Mouse (Mus musculus): ENCODE results near the gene Clca2.
A peak's percentile ranks its signal among the peaks of the same experiment; 100 is the strongest.

The Clca2 gene

DNA sequence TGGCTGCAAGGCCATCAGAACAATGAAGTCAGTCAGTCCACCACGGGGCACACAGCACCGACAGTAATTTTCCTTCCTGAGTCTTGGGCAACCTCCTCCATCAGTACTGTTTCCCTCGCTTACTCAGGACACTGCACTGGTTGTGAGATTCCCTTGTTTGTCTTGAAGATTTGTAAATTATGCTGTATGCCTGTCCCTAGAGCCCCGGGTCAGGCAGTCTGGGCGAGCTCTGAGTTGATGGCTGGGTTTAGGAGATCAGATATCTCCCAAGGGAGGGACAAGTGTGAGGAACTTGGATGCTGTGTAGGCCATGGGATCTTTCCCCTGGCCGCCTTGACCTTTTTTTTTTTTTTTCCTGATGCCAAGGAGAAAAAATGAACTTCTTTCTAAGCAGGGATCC lies at the start of gene Clca2:
Gene Clca2, minus strand, starts transcription at position 153 of the 400 bp plus-strand sequence.
- DNase-seq, result no peak

DNA sequence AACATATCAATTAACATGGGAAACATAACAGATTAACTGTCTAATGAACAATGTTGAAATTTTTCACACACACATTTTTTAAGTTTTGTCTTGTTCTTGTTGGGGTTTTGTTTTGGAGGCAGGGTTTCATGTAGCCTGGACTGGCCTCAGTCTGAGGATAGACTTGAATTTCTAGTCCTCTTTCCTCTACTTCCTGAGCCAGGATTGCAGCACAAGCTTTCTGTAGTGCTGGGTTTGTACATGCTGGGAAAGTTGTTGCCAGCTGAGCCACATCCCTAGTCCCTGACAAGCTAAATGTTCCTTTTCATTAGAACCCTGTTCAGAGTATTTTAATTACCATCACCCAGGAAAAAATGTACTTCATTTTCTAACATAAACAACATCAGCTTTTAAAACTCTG lies 48.7 kb upstream of the Clca2 start:
- DNase-seq, result no peak

DNA sequence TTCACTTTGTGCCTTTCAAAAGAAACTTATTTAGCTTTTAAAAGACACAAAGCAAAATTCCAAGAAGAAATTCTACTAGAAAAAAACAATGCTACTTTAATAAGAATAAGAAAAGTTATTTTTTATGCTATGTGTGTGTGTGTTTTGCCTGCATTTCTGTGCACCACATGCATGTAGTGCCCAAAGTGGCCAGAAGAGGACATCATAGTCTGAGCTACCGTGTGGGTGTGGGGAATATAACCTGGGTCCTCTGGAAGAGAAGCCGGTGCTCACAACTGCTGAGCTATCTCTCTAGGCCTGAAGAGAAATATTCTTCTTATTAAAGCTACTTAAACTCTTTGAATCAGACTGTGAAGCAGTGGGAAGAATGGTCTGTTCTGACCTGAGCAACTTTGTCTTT lies 48.2 kb upstream of the Clca2 start:
- DNase-seq, result peak in 1 of 2 experiments; percentile 14

DNA sequence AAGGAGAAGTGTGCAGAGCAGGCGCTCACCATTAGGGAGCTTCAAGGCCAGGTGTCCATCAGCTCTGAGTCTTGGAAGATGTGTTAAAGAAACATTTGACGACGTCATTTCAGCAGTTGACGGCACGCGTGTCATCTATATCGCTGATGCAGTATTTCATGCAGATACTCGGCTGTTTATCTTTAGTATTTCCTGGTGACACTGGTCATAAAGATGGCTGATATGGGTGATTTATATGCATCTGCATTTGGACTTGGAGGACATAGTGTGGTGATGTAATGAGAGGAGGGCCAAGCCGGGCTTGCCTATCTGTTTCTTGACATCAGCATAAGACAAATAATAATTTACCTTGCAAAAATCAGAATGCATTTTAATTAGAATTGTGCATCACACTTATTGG lies 47.6 kb upstream of the Clca2 start:
- no peak for DNase-seq

DNA sequence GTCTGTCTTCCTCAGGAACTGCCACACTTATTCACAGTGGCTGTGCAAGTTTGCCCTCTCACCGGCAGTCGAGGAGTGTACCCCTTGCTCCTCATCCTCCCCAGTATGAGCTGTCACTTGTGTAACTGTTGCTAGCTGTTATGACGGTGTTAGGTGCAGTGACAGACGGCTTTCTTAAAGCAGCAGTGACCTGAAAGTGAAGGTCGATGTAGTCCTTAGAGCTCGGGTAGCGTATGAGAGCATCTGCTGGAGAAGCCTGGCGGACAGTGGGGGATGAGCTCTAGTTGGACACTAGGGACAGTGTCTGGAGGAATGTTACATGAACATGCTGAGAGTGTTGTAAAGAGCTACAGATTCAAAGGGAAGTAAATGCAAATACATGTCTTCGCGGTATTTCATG lies 44.6 kb upstream of the Clca2 start:
- DNase-seq, result no peak

DNA sequence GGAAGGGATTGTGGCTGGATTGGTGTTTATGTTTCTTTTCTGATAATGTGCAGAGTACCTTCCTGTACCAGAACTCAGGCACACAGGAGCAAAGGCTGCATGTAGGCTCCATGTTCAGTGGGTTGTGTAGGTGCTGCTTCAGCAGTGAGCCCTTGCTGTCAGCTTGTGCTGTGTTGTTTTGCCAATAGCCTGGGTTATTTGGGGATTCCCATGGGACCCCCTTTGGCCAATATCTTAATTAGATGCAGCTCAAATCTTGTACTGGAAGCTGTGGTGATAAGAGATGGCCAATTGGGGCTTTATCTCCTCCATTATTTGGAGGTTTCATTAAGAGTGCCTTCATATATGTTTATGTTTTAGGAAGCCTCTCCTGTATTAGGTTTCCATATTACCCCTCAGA lies 43.7 kb upstream of the Clca2 start:
- no peak for DNase-seq

DNA sequence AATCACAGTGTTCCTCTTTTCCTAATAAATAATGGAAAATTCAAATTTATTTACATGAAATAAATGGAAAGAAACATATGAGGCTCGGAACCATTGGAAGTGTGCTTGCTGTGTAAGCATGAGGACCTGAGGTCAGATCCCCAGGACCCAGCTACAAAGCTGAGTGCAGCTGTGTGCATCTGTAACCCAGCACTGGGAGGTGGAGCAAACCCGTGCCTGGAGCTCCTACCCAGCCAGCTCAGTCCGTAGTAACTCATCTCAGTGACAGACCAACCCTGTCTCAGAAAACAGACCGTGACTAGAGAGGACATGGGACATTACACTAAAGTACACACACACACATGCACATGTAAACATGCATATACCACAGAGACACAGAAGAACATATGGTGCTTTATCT lies 41.0 kb upstream of the Clca2 start:
- no peak for DNase-seq

DNA sequence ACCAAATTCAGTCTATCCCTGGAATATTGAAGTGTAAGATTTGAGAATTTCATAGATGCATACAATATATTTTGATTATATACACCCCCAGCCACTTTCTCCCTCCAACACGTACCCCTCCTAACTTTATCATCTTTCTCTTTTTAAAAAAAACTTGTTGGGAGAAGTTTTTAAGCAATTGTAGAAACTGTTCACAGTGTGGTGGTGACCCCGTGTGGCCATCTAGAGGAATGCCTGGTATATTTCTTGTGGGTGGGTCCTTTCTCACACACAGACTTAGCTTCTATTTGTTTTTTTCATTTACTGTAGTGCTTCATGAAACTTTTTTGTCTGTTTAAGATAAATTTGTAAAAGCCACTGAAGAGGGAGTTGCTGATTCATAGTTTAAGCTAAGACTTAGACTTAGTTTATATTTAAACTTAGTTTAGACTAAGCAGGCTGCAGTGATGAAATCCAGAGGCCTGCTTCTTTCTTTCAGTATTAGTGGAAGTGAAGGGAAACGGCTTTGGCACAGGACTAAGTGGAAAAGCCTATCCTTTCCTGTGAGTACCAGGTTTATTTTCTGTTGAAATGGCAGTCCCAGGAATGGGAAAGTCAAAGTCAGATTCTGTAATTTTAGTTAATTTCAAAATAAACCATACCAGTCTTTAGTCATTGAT lies 32.1 kb upstream of the Clca2 start:
- peak; percentile 21 to 74 for DNase-seq

DNA sequence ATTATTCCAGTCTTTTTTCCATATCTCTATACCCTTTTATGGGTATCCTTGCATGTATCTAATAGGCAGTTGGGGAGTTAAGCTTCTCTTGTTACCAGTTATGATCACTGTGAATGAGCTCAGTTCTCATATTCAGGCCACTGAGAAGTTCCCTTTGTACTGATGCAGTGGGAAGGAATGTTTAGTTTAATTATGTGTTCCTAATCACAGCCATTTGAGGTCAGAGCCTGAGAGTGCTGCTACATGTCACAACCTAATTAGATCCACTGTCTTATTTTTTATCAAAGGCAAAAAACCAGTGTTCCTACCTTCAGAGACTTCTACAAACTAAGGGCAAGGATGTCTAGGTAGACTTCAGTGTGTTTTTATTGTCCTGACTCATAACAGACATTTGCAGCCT lies 30.1 kb upstream of the Clca2 start:
- DNase-seq, result no peak

DNA sequence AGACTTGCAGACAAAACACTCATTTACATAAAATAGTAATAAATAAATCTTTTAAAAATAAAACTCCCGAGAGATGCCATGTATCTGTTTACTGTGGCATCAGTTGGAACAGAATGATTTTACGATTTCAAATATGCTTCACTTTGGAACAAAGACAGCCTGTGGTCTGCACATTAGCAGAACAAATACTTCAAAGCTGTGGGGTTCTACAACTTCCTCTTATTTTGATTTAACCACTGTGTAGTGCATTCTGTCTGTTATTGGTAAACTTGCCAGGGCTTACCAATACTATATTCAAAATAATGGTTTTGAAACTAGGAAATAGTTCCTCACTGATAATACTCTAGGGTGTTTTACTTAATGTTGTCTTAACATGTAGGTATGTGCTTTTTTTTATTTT lies 27.4 kb upstream of the Clca2 start:
- DNase-seq, result no peak

DNA sequence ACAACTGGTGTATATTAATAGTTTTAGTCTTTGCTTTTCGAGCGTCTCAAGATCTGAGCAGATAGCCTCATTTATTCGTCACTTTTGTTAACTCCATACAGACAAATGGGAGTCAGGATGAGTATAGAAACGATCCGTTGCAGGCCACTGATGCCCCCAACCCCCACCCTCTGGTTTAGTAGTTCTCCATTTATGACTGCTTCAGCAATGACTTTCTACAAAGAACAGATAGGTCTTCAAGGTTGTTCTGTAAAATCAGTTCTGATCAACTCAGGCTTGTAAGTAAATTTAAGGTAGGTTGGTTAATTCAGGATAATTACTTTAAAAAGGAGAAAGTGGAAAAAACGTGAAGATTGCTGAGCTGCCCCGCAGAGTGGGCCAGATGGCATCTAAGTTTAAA lies 20.2 kb upstream of the Clca2 start:
- DNase-seq, result no peak

DNA sequence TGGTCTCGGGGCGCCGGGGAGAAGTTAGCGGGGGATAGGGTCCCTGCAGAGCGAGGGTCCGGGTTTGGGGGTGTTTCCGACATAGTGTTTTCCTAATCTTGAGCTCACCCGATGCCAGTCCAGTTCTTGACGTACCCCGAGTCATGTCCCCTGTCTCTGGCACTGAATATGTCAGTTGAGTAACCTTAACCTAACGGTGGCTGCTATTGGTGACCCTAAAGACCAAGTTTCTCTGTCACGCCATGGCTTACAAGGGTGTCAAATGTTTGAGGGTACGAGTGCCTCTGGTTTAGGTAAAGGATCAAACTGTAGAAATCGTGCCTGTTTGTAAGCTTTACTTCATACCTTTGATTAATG lies 19.7 kb upstream of the Clca2 start:
- DNase-seq, result peak in 1 of 2 experiments; percentile 15

DNA sequence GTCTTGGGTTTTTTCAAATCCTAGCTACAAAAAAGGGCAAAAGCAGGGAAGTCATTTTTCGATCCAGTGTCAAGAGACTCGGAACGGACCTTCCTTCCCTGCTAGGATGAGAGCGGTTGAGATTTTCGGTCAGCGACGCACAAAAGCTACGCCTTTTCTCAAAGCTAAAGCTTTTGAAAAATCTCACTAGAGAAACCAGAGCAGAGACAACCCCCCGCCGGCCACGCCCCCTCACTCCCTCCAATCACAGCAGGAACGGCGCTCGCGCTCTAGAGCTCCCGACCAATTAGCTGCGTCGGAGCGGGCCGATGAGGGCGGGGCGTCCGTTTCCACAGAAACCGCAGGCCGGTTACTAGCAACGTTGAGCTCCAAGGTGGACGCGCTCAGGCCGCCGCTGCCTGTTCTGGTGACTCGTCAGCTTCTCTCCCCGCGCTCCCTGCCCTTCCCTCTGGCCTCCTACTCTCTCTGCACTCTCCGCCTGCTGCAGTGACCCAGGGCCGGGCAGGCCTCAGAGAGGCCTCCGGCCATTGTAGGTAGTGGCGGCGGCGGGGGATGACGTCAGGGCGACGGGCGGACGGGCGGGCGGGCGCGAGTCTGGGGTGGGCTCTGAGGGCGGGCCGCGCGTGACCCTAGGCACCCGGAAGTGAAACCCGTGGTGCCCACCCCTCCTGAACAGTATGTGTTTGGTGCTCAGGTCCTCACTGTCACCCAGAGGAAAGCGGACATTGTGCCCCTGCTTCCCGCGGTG lies 19.2 kb upstream of the Clca2 start, which contains the start of gene Odf2l:
Gene Odf2l, plus strand, starts transcription at position 335 of the 748 bp plus-strand sequence.
- peak; percentile 98 to 99 for DNase-seq

DNA sequence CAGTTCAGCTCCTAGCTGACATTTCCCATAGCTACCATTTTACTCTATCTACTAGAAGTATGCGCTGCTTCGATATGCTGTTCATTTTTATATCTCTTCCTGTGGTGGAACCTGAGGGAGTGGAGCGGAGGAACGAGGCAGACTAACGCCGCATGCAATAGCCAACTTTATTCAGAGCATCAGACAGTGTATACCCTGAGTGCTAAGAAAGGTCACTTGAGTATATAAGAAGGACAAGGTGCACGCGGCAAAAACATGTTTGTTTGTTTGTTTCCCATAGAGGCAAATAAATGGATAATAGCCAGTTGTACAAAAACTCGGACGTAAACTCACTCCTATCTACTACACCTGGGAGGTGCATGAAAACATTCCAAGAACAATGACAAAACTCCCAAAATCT lies 18.4 kb upstream of the Clca2 start:
- no peak for DNase-seq

DNA sequence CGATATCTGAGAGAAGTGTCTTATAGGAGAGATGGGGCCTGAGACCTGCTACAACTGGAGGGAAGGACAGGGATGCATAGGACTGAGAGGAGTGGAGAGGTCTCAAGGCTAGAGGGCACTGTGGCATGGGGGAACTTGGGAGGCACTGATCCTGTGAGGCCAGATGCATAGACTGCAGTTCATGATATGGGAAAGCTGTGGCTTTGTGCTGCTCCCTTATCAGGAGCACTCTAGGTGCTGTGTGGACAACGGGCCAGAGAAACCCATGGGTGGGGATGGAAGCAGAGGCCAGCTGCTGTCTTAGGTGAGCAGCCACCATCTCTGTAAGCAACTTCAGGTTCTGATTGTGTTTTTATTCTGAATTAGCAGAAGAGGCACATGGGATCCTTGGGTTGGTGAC lies 15.9 kb upstream of the Clca2 start:
- DNase-seq, result no peak

DNA sequence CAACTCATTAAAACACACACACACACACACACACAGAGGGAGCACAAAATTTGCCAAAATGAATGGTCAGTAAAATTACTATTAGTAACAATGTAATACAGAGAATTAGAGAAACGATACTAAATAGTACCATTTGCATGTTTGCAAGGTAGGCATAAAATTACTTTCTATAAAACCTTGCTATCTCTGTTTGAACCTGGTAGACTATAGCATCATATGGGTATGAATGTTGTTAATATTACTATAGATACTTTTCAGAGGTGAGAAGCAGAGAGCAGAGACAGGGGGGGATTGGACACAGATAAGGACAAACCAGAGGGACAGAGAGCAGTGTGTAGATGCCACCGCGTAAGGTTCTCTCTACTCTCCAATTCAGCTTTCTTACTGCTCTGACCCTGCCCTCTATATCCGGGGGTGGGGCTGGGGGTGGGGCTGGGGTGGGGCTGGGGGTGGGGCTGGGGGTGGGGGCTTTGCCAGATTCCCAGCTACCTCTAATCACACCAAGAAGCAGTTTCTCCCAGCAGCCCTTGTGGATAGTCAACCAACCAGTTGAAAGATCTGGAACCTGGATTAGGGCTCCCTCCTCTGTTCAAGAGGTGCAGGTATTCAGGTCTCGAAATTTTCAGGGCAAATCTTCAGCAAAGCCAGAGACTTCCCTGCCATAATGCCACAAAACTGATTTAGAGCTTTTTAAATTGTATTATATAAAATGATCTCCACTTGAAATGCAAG lies 6.7 kb upstream of the Clca2 start:
- DNase-seq, result no peak

DNA sequence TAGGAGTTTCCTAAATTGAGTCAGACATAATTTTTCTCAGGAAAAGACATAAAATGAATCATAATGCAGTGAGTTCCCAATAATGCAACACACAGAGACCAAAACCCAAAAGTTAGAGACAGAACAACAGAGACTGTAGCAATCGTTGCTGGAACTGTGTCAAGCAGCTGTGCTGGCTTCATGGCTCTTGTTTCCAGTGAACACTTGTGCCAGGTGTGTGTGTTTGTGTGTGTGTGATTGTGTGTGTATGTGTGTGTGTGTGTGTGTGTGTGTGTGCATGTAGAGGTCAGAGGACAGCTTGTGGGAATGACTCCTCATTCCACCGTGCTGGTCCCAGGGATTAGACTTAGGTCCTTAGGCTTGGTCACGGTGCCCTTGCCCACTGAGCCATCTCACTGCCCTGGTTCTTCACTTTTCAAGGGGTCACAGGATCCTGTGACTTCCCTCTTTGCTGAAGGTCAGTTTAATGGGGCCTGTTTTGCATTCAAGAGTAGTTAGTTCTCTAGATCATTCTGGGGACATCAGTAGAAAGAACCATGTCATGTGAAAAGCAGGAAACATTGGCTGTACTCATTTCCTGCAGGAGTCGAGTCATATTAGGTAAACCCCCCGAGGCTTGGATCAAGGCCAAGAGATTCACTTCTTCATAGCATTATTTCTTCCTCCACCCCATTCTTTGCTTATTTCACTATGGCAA lies 6.0 kb upstream of the Clca2 start:
- DNase-seq, result peak; percentile 12 to 32

DNA sequence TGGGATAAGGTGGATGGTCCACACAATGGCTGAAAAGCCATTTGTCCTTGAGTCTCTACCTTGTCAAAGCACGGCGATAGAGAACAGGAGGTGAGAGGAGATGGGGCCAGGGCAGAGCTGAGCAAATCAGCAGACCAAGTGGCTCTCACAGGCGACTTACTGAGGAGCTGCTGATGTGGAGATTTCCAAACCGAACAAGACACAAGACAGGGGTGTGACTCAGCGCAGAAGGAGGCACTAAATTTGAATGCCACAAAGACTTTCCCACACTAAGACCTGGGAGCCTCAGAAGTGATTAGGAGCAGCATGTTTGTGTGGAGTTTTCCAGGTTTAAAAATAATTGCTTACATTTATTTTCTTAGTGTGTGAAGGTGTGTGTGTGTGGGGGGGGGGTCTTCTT lies 4.5 kb upstream of the Clca2 start:
- no peak for DNase-seq

DNA sequence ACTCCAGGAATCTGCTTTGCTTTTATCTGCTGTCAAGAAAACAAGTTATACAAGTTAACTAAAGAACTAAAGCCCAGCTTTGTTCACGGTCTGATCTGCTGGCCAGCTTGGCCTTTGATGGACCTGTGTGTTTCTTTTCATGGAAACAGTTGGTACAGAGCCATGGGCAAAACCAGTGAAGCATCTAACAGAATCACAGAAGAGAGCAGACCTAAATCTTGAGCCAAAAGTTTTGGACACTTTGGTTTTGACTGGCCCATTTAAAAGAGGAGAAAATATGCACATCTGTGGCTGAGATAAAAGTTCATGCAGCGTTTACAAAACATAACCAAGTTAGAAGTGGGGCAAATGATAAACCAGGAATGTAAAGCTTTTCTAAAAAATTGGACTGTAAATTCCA lies 4.1 kb upstream of the Clca2 start:
- peak in 1 of 2 experiments; percentile 23 for DNase-seq

DNA sequence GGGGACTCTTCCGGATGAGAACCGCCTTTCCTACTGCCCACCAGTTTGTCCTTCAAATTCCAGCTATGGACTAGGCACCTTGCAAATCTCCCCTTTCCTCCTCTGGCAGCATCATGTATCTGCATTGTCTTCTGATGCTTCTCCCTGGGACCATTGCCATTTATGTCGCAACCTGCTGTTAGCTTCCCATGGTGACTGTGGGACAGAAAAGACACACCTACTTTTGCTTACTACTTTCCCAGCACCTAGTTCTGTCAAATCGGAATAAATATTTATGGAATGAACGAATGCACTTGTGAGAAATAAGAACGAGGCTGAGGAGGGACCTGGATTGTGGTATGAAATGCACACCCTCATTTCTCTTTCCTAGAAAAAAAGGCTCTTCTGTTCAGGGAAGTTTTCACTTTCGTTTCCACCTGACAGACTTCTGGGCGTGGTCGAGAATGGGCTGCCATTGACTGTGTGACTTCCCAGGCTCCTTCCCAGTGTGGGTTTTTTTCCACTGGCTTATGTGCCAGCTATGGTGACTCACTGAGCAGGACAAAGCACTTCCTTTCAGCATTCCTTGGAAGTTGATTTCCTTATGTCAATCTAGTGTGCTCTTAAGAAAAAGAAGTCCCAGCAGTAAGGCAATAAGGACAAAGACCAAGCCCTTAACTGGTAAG lies 2.8 kb upstream of the Clca2 start:
- peak; percentile 71 to 80 for DNase-seq

DNA sequence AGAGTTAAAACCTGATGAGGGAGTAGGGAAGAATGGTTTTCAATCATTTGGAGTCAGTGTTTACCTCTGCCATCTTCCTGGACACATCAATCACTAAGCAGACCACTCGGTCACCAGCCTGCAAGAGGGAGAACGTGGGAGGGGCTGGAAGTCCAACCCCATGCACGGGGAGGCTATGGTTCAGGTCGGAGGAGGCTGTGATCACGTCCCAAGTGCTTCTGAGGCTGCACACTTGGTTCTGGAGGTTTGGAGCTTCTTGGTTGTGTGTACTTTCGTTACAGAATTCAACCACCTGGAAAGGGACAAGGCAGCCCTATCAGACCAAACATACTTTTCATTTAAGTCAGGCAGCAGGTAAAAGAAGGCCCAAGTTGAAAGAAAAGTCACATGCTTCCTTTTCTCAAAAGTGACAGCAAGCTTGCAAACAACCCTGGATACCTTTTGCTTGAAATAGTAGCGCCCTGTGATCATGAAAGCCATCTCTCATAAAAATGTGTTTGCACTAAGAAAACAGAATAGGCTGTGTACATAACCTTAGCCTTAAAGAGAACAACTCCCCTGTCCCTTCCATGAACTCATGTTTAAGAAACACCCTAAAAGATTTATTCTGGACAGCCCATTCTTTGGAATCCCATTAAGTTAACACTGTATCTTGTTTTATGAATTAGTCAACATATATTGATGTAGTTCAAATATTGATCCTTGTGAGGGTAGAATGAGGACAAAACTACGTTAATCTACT lies 11.2 kb downstream of the Clca2 start:
- no peak for DNase-seq

DNA sequence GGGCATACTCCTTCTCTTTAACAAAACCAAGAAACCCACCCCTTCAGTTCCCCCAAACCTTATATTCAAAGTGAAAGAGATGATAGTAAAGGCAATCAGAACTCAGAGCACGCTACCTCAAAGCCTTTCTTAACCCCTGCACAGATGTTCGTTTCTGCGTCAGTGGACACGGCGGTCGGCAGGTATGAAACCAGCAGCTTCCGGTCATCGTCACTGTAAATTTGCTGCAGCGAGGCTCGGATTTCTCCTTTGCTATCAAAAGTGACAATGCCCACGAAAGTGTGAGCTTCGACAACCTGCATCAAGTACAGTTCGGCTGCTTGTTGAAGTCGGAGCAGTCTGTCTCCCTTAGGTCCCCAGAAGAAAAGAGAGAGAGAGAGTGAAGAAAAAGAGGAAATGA lies 13.1 kb downstream of the Clca2 start:
- DNase-seq, result no peak

All from kidney, postnatal 36 days (tissue).